Mouse (Mus musculus) liver, adult (tissue): Measurements from ENCODE around the gene Gatd1.
A peak's percentile ranks its signal among the peaks of the same experiment; 100 is the strongest.

Experiments used
- GATA4 ChIP-seq: IDR thresholded peaks from 2 replicates; pipeline ENCODE4 v1.6.1; 2014; ENCODE audit warnings: mild to moderate bottlenecking, low read length; ENCODE audit not compliant: insufficient replicate concordance

The Gatd1 gene

DNA sequence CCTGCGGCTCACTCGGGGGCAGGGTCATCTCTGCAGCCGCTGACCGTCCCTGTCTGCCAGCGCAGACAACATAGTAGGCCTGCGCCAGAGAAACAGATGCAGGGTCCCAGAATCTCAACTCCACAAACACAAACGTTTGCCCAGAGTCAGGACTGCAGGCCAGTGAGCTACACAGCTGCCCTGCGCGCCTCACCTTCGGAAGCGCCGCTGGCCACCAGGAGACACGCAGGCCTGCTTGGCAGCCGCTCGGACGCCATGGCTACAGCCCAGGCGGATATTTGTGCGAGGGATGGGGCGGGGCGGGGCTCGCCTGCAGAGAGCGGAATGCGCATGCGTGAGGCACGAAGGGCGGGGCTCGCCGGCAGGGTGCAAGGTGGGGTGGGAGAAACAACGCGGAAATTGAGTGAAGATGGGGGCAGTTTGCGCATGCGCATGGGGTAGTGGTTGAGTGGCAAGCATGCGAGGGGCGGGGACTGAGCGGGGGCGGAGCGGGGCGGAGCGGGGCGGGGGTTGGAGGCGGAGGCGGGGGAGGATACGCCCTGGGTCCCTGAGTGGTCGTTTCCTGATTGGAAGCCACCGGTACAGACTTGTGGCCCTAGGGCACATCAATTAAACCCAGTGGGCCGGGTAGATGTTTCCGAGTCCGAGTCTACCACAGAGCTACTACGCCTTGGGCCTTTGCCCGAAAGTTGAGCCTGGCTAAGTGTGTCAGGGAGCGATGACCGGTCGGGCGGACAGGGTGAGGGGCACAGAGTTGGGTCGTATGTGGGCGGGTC is at the start of gene Gatd1:
Gene Gatd1, minus strand, starts transcription at position 328 of the 776 bp plus-strand sequence.
- TF ChIP-seq GATA4: no peak; the same call in 1 of the 2 replicates

DNA sequence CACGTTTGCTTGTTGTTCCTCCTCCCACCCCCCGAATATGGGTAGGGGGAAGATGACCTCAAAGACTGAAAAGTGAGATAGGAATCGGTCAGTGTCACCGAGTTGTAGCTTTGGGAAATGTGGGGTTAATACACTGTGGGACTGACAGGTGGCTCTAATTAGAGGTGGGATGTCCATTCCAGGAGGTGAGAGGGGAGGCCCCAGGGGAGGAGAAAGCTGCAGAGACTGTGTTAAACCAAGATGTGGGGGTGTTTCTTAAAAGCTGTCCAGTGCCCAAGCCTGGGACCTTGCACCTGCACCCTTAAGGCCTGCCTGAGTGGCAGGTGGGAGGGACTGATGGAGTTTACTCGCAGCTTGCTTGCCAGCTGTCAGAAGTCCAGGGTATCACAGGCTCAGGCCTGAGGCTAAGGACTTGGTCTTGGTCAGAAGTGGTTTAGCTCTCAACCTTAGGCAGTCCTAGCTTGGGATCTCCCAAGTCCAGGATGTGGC is 48.4 kb upstream of the Gatd1 start:
- no peak for TF ChIP-seq GATA4

DNA sequence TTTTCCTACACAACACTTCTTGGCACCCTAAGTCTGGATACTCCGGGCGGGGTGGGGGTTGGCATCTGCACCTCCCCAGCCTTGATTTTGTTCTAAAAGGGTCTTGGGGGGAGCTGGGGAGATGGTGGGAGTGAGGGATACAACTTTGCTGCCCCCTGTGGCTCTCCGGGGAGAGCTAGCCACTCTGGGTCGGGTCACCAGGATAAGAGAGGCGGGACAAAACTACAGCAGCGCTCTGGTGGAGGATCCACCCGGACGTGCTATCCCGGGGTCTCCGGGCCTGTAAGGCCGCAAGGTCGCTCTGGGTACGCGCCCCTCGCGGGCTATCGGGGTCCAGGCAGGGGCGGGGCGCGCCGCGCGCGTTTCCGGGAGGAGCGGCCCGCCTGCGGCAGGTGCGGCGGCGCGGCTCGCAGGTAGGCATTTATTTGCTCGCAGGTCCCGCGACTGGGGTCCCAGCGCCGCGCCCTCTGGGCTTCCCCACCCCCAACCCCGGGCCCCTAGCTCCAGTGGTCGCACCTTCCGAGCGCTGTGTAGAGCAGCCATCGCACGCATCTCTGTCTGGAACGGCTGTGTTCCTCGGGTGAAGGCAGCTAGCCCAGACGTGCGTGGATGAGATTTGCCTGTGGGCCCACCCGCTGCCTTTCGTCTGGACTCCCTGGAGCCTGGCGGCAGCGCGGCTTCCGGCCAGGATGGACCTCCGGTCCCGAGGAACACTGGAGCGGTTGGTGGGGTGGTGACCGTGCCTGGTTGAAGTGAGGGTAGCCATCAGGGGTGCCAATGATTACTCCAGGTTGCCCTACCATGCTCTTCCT is 47.8 kb upstream of the Gatd1 start:
- no peak for TF ChIP-seq GATA4

DNA sequence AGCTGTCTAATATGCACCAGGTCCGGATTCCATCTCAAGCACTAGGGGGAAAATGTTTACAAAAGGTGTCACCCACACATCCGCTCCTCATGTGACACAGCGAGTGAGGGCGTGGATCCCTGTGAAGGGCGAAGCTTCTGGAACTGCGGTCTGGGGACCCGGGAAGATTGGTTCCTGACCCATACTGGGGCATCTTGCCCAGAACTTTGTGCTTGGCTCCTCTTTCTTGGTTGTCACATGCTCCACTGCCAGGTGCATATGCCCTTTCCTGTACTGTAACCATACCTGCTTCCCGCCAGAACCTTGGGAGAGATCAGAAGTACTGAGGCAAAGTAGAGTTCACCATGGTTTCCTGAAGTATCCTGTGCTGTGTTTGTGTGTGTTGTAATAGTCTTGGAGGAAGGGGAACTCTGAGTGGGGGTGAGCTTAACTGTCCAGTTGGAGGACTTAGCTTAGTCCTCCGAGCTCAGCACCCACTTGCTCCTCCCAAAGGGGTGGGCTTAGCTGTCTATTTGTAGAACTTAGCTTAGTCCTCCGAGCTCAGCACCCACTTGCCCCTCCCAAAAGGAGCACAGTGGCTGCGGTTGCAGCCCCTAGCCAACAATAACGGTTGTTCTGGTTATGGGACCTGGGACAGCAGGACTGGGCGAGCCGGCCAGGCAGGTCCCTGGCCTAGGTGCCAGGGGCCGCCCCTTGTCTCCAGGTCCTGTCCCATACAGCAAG is 46.6 kb upstream of the Gatd1 start, which contains the start of gene Cracr2b:
Gene Cracr2b, plus strand, starts transcription at position 704 of the 723 bp plus-strand sequence.
- no peak for TF ChIP-seq GATA4

DNA sequence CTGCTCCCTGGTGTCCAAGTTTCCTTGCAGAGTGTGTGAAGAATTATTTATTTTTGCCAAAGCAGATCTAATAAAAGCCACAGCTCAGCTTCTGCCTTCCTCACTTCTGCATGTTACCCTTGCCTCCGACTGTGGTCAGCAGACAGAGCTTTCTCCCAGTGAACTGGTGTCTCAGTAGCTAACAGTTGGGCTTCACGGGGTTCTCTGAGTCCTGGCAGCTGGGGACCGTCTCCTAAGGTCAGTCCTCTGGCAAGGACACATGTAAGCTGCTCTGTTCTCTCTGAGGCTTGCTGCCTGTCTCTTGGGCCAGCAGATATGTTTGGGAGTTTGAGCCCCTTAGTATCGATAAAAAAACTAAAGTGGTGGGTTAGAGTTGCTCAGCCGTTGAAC is 46.1 kb upstream of the Gatd1 start:
- TF ChIP-seq GATA4: no peak

DNA sequence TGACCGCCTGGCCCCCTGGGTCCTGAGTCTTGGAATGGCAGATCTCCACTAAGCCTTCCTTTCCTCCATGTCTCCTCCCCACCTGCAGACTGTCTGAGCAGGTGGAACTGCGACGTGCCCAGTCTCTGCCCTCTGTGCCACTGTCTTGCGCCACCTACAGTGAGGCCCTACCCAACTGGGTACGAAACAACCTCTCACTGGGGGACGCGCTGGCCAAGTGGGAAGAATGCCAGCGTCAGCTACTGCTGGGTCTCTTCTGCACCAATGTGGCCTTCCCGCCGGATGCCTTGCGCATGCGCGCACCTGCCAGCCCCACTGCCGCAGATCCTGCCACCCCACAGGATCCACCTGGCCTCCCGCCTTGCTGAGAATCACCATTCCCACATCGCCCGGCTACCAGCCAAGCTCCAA is 45.4 kb upstream of the Gatd1 start:
- no peak for TF ChIP-seq GATA4

DNA sequence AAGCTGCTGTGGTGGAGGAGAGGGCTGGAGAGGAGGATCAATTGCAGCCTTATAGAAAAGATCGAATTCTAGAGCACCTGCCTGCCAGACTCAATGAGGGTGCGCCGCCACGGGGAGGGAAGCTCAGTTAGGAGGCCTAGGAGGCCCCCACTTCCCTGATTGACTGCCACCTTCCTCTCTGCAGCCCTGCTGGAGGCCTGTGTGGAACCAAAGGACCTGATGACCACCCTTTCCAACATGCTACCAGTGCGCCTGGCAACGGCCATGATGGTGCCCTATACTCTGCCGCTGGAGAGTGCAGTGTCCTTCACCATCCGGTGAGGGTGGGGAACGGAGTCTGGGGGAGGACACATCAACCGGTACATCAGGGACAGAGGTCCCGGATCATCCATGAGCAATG is 44.7 kb upstream of the Gatd1 start:
- no peak for TF ChIP-seq GATA4

DNA sequence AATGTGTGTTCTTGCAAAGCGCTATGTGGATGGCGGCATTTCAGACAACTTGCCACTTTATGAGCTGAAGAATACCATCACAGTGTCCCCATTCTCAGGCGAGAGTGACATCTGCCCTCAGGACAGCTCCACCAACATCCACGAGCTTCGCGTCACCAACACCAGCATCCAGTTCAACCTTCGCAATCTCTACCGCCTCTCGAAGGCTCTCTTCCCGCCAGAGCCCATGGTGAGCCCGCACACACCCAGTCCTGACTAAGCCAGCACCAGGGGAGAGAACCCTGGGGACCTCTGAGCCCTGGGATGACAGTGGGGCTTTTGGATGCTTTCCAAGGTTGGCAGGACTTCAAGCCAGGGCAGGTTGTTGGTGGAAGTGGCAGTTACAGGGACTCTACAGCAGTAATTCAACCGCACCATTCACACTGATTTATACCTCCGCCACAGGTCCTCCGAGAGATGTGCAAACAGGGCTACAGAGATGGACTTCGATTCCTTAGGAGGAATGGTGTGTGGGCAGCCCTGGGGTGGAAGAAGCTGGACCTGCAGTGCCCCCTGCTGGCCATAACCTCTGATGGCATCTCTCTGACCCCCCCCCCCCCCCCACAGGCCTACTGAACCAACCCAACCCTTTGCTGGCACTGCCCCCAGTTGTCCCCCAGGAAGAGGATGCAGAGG is 44.2 kb upstream of the Gatd1 start:
- no peak for TF ChIP-seq GATA4

DNA sequence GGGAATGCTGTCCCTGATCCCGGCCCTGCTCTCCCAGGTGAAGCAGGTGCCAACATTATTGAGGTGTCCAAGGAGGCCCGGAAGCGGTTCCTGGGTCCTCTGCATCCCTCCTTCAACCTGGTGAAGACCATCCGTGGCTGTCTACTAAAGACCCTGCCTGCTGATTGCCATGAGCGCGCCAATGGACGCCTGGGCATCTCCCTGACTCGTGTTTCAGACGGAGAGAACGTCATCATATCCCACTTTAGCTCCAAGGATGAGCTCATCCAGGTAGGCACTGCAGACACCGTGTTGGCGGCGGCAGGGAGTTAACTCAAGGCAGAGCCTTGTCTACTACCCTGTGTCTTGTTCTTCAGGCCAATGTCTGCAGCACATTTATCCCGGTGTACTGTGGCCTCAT is 43.3 kb upstream of the Gatd1 start:
- TF ChIP-seq GATA4: no peak

DNA sequence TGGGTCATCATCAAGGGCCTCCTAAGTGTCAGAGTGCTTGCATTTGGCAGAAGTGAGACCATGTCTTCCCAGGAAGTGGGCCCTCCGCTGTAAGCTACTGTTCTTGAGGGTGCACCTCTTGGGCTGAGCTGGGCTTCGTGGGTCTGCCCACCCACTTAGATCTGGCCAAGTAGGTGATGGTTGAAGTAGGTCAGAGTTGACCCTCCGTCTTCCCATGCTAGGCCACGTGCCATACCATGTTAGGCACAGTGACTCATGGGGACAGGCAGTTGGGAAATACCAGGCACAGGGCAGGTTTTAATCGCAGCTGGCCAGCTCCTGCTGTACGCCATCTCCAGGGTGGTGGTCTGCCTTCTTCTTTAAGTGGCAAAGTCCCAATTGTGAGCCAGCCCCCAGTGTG is 42.8 kb upstream of the Gatd1 start:
- no peak for TF ChIP-seq GATA4

DNA sequence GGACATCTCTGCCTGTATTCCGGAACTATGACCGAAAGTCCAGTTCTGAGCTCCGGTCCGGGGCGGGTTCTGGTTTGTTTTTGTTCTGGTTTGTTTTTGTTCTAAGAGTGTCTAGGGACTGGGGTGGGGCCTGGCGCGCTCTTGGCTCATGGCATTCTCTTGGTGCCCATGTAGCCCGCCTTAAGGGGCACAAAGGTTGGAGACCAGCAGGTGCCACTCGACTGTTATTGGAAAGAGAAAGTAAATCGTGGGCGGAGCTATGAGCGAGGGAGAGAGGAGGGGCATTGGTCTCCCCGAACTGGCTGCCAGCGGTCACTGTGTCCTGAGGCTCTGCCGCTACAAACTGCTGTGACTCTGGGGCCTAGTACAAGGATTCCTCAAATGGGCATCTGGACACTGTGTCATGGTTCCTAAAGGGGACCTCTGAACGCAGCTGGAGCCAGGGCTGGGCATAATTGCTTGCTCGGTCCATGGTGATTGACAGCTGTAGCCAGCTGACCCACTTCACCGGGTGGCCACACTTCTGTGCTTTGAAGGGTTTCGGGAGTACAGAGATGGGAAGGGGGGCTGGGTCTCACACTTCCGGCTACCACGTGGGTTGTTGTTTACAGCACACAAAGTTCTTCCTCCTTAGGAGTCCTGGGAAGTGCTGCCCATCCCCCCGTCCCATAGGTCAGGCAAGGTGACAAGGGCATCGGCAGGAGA is 41.8 kb upstream of the Gatd1 start:
- peak; percentile 57; the same call in 1 of the 2 replicates for TF ChIP-seq GATA4

DNA sequence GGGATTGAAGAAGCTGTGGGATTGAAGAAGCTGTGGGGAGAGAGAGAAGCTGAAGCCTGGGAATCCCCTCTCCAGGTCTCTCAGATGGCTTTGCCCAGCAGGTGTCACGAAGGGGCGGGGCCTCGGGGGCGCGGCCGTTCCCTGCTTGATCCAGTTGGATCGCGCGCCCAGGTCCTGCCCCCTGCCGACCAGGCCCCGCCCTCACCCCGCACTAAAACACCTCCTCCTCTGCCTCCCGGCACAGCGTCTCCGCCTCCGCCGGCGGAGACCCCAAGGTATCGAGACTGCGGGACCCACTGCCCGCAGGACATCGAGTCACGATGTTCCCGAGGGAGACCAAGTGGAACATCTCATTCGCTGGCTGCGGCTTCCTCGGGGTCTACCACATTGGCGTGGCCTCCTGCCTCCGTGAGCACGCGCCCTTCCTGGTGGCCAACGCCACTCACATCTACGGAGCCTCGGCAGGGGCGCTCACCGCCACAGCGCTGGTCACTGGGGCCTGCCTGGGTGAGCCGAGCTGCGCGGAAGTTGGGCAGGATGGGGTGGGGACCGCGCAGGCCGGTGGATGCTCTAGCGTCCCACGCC is 41.1 kb upstream of the Gatd1 start, which contains the start of gene Pnpla2:
Gene Pnpla2, plus strand, starts transcription at position 232 of the 585 bp plus-strand sequence.
- TF ChIP-seq GATA4: no peak

DNA sequence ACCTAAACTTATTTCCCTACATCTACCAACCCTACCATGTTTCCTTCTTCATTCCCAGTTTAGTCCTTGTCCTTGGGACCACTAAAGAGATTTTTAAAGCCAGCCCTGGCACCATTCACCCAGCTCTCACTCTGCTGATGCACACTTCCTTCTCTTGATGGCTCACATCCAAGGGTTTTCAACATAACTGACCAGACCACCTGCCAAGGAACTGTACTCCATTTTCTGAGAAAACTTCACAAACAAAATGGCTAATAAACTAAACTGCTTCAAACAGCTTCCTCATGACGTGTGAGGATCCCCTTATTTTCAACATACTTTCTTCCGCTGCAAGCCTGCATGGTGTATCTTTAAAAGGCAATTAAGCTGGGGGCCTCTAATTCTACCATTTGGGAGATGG is 39.7 kb upstream of the Gatd1 start:
- no peak for TF ChIP-seq GATA4

DNA sequence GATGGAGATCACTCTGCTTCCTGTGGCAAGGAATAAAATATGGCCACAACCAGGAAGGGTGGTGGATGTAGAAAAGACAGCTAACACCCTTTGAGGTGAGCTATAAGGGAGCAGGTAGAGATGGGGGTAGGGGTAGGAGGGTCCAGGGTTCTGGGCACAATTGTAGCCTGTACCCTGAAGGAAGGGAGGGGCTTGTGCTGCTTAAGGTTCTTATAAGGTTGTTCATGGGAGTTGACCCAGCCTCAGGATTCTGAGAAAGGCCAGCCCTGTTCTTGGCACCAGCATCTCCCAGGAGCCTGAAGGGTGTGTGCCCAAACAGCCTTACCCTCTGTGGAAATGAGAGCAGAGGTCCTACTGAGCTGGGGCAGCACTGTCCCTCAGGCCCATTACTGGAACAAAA is 38.0 kb upstream of the Gatd1 start:
- no peak for TF ChIP-seq GATA4
